Mouse (Mus musculus) erythroblast, embryonic 14.5 days (primary cell): Measurements from ENCODE around the gene Crygd. TPM values are rescaled to one million over a fixed set of nuclear protein-coding genes. Genes with fewer than 3 reads are reported as not detected.

Experiments used
- H3K27me3 ChIP-seq: 2 replicates; pipeline ENCODE4 v1.6.1; 2012; ENCODE audit warnings: inconsistent platforms; ENCODE audit not compliant: control insufficient read depth
- H3K36me3 ChIP-seq: 2 replicates; pipeline ENCODE4 v1.6.1; 2012; ENCODE audit warnings: mild to moderate bottlenecking, inconsistent platforms; ENCODE audit not compliant: control insufficient read depth
- H3K4me1 ChIP-seq: 2 replicates; pipeline ENCODE4 v1.6.1; 2012; ENCODE audit warnings: inconsistent platforms; ENCODE audit not compliant: control insufficient read depth
- H3K4me3 ChIP-seq: replicated peaks from 2 replicates; pipeline ENCODE3; 2012; ENCODE audit warnings: moderate library complexity, mild to moderate bottlenecking, inconsistent platforms
- H3K9me3 ChIP-seq: 2 replicates; pipeline ENCODE4 v1.6.1; 2012; ENCODE audit warnings: low read length, inconsistent platforms, mixed read lengths; ENCODE audit not compliant: control insufficient read depth
- GATA1 ChIP-seq: IDR thresholded peaks from 2 replicates; pipeline ENCODE4 v1.6.1; 2012; ENCODE audit warnings: low read length, inconsistent platforms, mixed read lengths
- TAL1 ChIP-seq: IDR thresholded peaks from 3 replicates; pipeline ENCODE4 v1.6.1; 2012; ENCODE audit warnings: low read length, inconsistent platforms, mixed read lengths
- polyA plus RNA-seq: library from polyadenylated mRNA; stranded (reverse); fragments of >175 nt; gene quantifications from 2 replicates; pipeline ENCODE4 v1.2.3, GENCODE M21; 2012

The Crygd gene
- not detected in 2 replicates for polyA plus RNA-seq

DNA sequence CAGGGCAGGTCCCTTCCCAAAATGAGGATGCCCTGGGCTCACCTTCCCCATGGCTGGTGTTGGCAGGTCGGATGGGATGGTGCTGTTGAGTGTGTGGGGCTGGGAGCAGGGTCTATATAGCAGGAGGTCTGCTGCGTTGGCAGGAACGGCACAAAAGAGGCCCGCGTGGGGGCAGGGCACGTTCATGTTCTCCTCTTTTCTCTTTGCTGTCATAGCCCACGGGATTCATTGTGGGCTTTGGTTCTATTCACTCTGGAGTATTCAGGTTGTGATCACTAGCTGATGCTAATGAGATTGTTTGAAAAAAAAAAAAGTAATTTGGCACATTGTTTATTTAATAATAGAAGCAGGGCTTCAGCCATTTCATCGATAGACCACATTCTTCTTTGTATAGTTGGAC, at the start of gene Crygd:
Gene Crygd, minus strand, starts transcription at position 101 of the 400 bp plus-strand sequence.
- Histone ChIP-seq H3K27me3 (no peaks in the 10 kb centered on the region), H3K36me3 (no peaks in the 10 kb centered on the region), H3K4me3 (no peak within 1 kb of the TSS), H3K4me1 (no peaks in the 10 kb centered on the region), H3K9me3 (no peaks in the 10 kb centered on the region; the same call in 1 of the 2 replicates)
- TF ChIP-seq GATA1 = no peak
- TF ChIP-seq TAL1 = no peak

DNA sequence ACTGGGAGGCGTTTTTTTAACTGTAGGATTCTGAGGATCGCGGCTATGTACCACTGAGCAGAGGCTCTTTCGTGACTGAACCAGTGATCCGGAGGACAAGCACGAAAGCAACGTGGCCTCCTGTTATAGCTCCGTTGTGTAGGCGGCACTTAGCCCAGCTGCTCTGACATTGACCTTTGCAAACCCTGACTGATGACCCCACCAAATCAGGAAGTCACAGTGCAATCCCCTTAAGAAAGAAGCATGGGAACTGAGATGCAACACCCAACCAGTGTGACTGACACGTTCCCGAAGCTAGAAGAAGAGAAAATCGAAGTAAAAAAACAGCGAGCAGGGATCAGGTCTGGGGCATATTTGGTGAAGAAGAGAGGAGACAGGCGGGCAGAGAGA, 49.5 kb upstream of the Crygd start:
- Histone ChIP-seq H3K9me3 (no peaks in the 10 kb centered on the region), H3K36me3 (no peaks in the 10 kb centered on the region), H3K4me3 (no peak overlapping the region), H3K27me3 (no peaks in the 10 kb centered on the region), H3K4me1 (peaks cover 3% of the 10 kb centered on the region; the same call in 1 of the 2 replicates)
- TF ChIP-seq TAL1 (no peak), GATA1 (no peak)

DNA sequence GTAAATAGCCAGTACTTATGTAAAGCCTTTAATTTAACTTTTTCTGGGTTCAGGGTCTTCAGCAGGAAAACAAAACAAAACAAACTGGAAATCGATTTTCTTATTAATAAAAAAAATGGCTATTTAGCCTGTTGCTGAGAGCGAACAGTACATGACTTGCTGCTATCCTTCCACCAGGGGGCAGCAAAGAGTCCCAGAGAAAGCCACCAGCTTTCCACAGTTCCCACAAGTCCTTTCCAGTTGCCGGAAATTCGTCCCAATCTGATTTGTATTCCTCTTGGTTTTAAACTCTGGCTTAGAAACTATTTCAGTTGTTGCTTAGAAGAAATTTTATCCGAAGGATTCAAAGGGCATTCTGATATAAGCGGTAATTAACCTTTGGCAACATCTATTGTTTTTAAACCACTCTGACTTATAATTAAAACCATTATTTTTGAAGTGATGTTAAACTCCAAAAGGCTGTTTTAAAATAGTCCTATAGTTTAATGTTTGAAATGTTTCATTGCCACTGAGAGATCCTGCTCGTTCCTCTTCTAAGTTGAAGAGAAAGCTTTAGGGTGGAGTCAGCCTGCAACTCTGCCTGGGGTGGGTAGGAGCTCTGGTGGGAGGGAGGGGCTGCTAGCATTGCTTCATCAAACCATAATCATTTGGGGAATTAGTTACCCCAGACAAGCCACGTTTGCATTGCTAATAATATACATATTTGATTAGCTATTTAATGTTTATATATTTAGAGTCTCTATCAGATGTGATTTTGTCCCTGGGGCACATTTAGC, 49.0 kb upstream of the Crygd start:
- Histone ChIP-seq H3K27me3 (no peaks in the 10 kb centered on the region), H3K4me3 (no peak overlapping the region), H3K36me3 (no peaks in the 10 kb centered on the region), H3K4me1 (peaks cover 3% of the 10 kb centered on the region; the same call in 1 of the 2 replicates), H3K9me3 (no peaks in the 10 kb centered on the region)
- no peak for TF ChIP-seq TAL1
- TF ChIP-seq GATA1 = no peak

DNA sequence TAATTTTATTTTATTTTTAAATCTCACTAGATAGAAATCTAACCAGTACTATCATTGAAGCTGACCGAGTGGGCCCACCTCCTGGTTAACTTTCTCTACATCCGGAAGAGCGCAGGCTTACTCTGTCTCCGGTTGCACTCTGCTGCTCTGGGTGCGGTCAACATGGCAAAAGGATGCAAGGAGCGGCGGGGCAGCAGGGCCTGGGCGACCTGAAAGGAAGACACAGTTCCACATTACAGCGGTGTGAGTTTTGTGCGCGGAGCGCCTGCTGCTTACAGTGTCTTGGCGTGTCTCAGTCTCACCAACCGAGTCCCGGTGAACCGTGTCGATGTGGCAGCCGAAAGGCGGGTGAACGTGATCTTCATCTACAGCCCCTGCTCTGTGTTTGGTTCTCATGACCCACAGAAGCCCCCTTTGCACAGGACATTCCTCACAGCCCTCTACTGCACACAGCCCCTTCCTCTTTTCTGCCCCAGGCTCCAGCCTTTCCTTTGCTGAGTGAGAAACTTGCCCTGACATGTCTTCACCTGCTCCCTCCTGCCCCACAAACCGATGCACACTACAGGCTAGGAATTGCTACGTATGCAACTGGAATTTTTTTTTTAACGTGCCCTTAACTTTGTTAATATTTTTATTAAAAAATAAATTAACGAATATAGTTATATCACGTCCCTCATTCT, 46.6 kb upstream of the Crygd start:
- H3K27me3 ChIP-seq = no peaks in the 10 kb centered on the region

DNA sequence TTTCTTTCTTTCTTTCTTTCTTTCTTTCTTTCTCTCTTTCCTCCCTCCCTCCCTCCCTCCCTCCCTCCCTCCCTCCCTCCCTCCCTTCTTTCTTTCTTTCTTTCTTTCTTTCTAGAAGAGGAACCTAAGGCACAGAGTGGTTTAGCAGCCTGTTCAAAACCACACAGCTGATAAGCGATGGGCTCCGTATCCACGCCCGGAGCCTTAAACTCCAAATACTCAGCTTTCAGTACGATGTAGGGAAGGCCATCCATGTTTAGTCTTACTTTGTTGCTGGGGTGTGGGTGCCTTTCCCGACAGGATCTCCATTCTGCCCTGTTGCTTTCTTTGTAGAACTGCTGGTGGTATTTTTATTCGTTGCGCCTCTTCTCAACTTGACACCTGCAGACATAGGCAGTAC, 45.9 kb upstream of the Crygd start:
- Histone ChIP-seq H3K27me3 (no peaks in the 10 kb centered on the region), H3K4me3 (no peak overlapping the region), H3K4me1 (peaks cover 3% of the 10 kb centered on the region; the same call in 1 of the 2 replicates), H3K36me3 (no peaks in the 10 kb centered on the region), H3K9me3 (no peaks in the 10 kb centered on the region)
- TF ChIP-seq TAL1 = no peak

More for the DNA sequence above, 46.6 kb upstream of the Crygd start:
- no peak for TF ChIP-seq GATA1
- TF ChIP-seq TAL1 = no peak
- Histone ChIP-seq H3K9me3 (no peaks in the 10 kb centered on the region), H3K4me1 (peaks cover 3% of the 10 kb centered on the region; the same call in 1 of the 2 replicates), H3K36me3 (no peaks in the 10 kb centered on the region), H3K4me3 (no peak overlapping the region)

DNA sequence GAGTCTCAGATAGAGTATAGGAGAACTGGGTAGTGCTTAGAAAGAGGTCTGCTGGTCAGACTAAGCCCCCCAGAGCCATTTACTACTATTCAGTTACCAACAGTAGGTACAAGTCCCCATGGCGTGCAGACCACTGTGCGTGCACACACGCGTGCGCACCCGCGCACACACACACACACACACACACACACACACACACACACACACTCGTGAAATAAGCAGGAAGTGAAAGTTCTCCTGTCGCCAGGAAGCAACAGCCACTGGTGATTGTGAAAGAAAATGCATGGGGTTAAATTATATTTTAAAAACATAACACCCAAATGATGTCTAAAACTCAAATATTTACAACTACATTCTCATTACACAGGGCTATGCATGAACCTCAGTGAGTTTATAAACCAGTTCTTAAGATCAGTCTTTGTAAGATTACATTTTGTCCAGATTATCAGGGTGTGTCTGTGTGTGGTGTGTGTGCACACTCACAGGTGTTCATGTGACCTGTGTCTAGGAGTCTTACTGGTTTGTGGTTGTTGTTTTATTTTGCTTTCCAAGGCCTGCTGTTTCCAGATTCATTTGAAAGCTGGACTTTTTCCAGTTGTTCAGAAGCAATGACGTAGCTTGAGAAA, 44.5 kb upstream of the Crygd start:
- no peak for TF ChIP-seq TAL1
- Histone ChIP-seq H3K4me3 (no peak overlapping the region), H3K4me1 (peaks cover 2% of the 10 kb centered on the region; the same call in 1 of the 2 replicates), H3K36me3 (no peaks in the 10 kb centered on the region), H3K9me3 (no peaks in the 10 kb centered on the region), H3K27me3 (no peaks in the 10 kb centered on the region)

DNA sequence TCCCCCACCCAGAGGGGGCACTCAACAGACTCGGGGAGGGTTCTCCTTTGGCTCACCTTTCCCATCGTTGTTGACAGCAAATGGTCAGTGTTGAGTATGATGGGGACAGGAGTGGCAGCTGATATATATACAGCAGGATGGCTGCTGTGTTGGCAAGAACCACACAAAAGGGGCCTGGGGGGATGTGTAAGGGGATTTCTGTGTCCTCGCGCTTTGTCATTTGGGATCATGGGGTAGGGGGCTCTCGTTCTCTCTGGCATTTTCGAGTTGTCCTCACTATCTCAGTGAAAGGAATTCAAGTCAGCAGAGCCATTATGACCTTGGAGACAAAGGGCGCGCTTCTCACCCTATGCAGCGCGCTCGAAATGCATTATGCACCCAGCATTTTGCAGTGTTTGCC, 40.0 kb upstream of the Crygd start, which contains the start of gene Cryga:
Gene Cryga, minus strand, starts transcription at position 101 of the 400 bp plus-strand sequence.
- Histone ChIP-seq H3K4me3 (no peak within 1 kb of the TSS), H3K9me3 (no peaks in the 10 kb centered on the region), H3K27me3 (no peaks in the 10 kb centered on the region), H3K36me3 (no peaks in the 10 kb centered on the region), H3K4me1 (no peaks in the 10 kb centered on the region)
- TF ChIP-seq TAL1 (no peak), GATA1 (no peak)

DNA sequence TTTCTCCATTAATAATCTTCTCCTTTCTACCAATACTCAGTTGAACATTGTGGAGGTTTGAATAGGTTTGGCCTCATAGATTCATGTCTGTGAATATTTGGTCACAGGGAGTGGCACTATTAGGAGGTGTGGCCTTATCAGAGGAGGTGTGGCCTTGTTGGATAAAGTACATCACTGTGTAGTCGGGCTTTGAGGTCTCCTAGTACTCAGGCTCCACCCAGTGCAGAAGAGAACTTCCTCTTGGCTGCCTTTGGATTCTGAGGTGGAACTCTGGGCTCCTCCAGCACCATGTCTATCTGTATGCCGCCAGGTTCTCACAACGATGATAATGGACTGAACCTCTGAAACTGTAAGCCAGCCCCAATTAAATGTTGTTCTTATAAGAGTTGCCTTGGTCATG, 33.7 kb upstream of the Crygd start:
- H3K4me3 ChIP-seq = no peak overlapping the region
- TF ChIP-seq GATA1 (no peak), TAL1 (no peak)
- no peaks in the 10 kb centered on the region for H3K27me3 ChIP-seq
- peaks cover 2% of the 10 kb centered on the region; the same call in 1 of the 2 replicates for H3K4me1 ChIP-seq
- H3K36me3 ChIP-seq = no peaks in the 10 kb centered on the region
- H3K9me3 ChIP-seq = no peaks in the 10 kb centered on the region

DNA sequence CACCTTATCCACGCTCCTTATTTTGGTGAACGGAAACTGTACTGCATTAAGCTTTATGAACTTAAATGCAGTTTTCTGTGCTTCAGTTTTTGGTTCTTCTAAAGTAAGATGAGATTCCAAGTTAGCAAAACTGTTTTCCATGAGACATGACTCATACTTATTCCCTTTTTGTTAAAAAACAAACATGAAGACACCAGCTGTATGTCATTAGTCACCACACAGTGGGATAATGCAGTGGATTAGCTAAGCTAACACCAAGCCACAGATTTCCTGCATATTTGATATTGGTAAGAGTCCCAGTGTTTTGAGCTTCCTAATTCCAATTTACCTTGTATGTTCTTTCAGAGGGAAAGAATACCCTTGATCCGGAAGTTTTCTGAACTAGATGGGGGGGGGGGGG, 28.3 kb upstream of the Crygd start:
- Histone ChIP-seq H3K4me3 (no peak overlapping the region), H3K9me3 (no peaks in the 10 kb centered on the region), H3K27me3 (no peaks in the 10 kb centered on the region), H3K4me1 (no peaks in the 10 kb centered on the region), H3K36me3 (no peaks in the 10 kb centered on the region)
- no peak for TF ChIP-seq TAL1
- TF ChIP-seq GATA1 = no peak
